Mouse (Mus musculus) liver, adult 2 months (tissue): ENCODE measurements at regions not wholly inside any gene's neighbourhood (a gene's known extent, or its start where the extent isn't known, plus 50 kb on each side); places are given as distances from the start of the nearest gene placed in this dataset.

Experiments used
- CTCF ChIP-seq: fragments of 200-500 bp; IDR thresholded peaks from 2 replicates; pipeline ENCODE4 v1.5.1; 2011; ENCODE audit warnings: low read depth, low read length, control low read depth
- POLR2A ChIP-seq: fragments of 200-500 bp; IDR thresholded peaks from 2 replicates; pipeline ENCODE4 v1.6.1; 2011; ENCODE audit warnings: low read length, control low read depth; ENCODE audit not compliant: insufficient read depth; ENCODE audit errors: extremely low read depth

- TF ChIP-seq CTCF (no peak), POLR2A (no peak)
These were observed 134.7 kb upstream of the Cpne8 start for GRCm38 (mm10) chr15:90813907-90814306.
